Mouse (Mus musculus) MEL (cell line): ENCODE measurements around the gene Prickle2. TPM values are rescaled to one million over a fixed set of nuclear protein-coding genes. Genes with fewer than 3 reads are reported as not detected.

Experiments used
- DNase-seq: peaks from one replicate; pipeline ENCODE4 v3.0.0; 2011; ENCODE audit warnings: low read depth, low spot score
- H3K27ac ChIP-seq: 2 replicates; pipeline ENCODE4 v1.5.1; 2012; ENCODE audit warnings: low read depth, mild to moderate bottlenecking, control low read depth, low read length, moderate library complexity; ENCODE audit not compliant: control insufficient read depth
- H3K27me3 ChIP-seq, 2 experiments: fragments of 150-350 bp in 1 of 2; sonication (generic) in 1 of 2; 2 replicates each; pipeline ENCODE4 v1.6.1; 2012; ENCODE audit warnings: low read length in 2 of 2, mild to moderate bottlenecking in 2 of 2, improper control_type of control experiment in 1 of 2, moderate library complexity in 1 of 2; ENCODE audit not compliant: insufficient read depth in 2 of 2, control insufficient read depth in 1 of 2
- H3K36me3 ChIP-seq, 2 experiments: 2 replicates each; pipeline ENCODE4 v1.6.1; 2012 to 2014; ENCODE audit warnings: low read length in 2 of 2, improper control_type of control experiment in 1 of 2, inconsistent platforms in 1 of 2, mild to moderate bottlenecking in 1 of 2; ENCODE audit not compliant: insufficient read depth in 2 of 2, control insufficient read depth in 1 of 2
- H3K4me1 ChIP-seq, 2 experiments: fragments of 150-350 bp in 1 of 2; sonication (generic) in 1 of 2; 2 replicates each; pipeline ENCODE4 v1.6.1; 2012; ENCODE audit warnings: low read length in 2 of 2, improper control_type of control experiment in 1 of 2, mild to moderate bottlenecking in 1 of 2; ENCODE audit not compliant: insufficient read depth in 2 of 2, control insufficient read depth in 1 of 2
- H3K4me3 ChIP-seq, 2 experiments: fragments of 150-350 bp in 1 of 2; sonication (generic) in 1 of 2; 2 replicates each; pipeline ENCODE4 v1.5.1; 2012; ENCODE audit warnings: low read depth in 2 of 2, low read length in 2 of 2, mild to moderate bottlenecking in 2 of 2, moderate library complexity in 2 of 2, control low read depth in 1 of 2, improper control_type of control experiment in 1 of 2; ENCODE audit not compliant: control insufficient read depth in 1 of 2, insufficient read depth in 1 of 2
- H3K79me2 ChIP-seq: 2 replicates; pipeline ENCODE4 v1.6.1; 2012; ENCODE audit warnings: mild to moderate bottlenecking, low read length, moderate library complexity; ENCODE audit not compliant: control insufficient read depth, poor library complexity, insufficient read depth
- H3K9ac ChIP-seq: 2 replicates; pipeline ENCODE4 v1.6.1; 2012; ENCODE audit warnings: low read depth, mild to moderate bottlenecking, control low read depth, low read length, moderate library complexity; ENCODE audit not compliant: control insufficient read depth, poor library complexity, severe bottlenecking
- H3K9me3 ChIP-seq: fragments of 150-350 bp; sonication (generic); replicated peaks from 2 replicates; pipeline ENCODE4 v1.6.1; 2012; ENCODE audit warnings: mild to moderate bottlenecking, low read length, improper control_type of control experiment, moderate library complexity; ENCODE audit not compliant: insufficient read depth
- CHD1 ChIP-seq: IDR thresholded peaks from 2 replicates; pipeline ENCODE4 v1.6.1; 2012; ENCODE audit warnings: low read depth, mild to moderate bottlenecking, inconsistent platforms, low read length, improper control_type of control experiment
- E2F4 ChIP-seq: IDR thresholded peaks from 2 replicates; pipeline ENCODE4 v1.6.1; 2011; ENCODE audit warnings: low read depth, low read length, improper control_type of control experiment, borderline replicate concordance
- HCFC1 ChIP-seq: IDR thresholded peaks from 2 replicates; pipeline ENCODE4 v1.6.1; 2012; ENCODE audit warnings: low read depth, mild to moderate bottlenecking, inconsistent platforms, low read length, improper control_type of control experiment, moderate library complexity
- MEF2A ChIP-seq: IDR thresholded peaks from 2 replicates; pipeline ENCODE4 v1.6.1; 2014; ENCODE audit warnings: low read depth, mild to moderate bottlenecking, inconsistent platforms, low read length, improper control_type of control experiment; ENCODE audit not compliant: poor library complexity, insufficient replicate concordance, severe bottlenecking; ENCODE audit errors: extremely low read depth
- MYC ChIP-seq: IDR thresholded peaks from 2 replicates; pipeline ENCODE4 v1.6.1; 2011; ENCODE audit warnings: low read depth, mild to moderate bottlenecking, low read length, improper control_type of control experiment, moderate library complexity
- NRF1 ChIP-seq: IDR thresholded peaks from 2 replicates; pipeline ENCODE4 v1.6.1; 2014; ENCODE audit warnings: low read depth, mild to moderate bottlenecking, inconsistent platforms, low read length, improper control_type of control experiment, moderate library complexity; ENCODE audit not compliant: poor library complexity, insufficient read depth, severe bottlenecking
- POLR2AphosphoS2 ChIP-seq: IDR thresholded peaks from 2 replicates; pipeline ENCODE4 v1.6.1; 2011; ENCODE audit warnings: low read length, improper control_type of control experiment
- RCOR1 ChIP-seq: IDR thresholded peaks from 2 replicates; pipeline ENCODE4 v1.6.1; 2012; ENCODE audit warnings: low read depth, mild to moderate bottlenecking, inconsistent platforms, low read length, improper control_type of control experiment
- SIN3A ChIP-seq: IDR thresholded peaks from 2 replicates; pipeline ENCODE4 v1.6.1; 2012; ENCODE audit warnings: low read length, improper control_type of control experiment, inconsistent platforms
- TAL1 ChIP-seq: IDR thresholded peaks from 2 replicates; pipeline ENCODE4 v1.6.1; 2012; ENCODE audit warnings: mild to moderate bottlenecking, inconsistent platforms, low read length, moderate library complexity, mixed read lengths
- USF1 ChIP-seq: IDR thresholded peaks from 2 replicates; pipeline ENCODE4 v1.6.1; 2014; ENCODE audit warnings: low read depth, mild to moderate bottlenecking, inconsistent platforms, low read length, improper control_type of control experiment, moderate library complexity
- USF2 ChIP-seq, 2 experiments: IDR thresholded peaks; 2 replicates each; pipeline ENCODE4 v1.6.1; 2011 to 2012; ENCODE audit warnings: improper control_type of control experiment in 2 of 2, low read length in 2 of 2, borderline replicate concordance in 1 of 2, inconsistent platforms in 1 of 2, low read depth in 1 of 2, mild to moderate bottlenecking in 1 of 2; ENCODE audit not compliant: insufficient read depth in 1 of 2
- ZC3H11A ChIP-seq: IDR thresholded peaks from 2 replicates; pipeline ENCODE4 v1.6.1; 2012; ENCODE audit warnings: low read depth, mild to moderate bottlenecking, inconsistent platforms, low read length, improper control_type of control experiment
- ZMIZ1 ChIP-seq: IDR thresholded peaks from 2 replicates; pipeline ENCODE4 v1.6.1; 2012; ENCODE audit warnings: low read depth, mild to moderate bottlenecking, inconsistent platforms, low read length, improper control_type of control experiment, moderate library complexity
- ZNF384 ChIP-seq: IDR thresholded peaks from 2 replicates; pipeline ENCODE4 v1.6.1; 2012; ENCODE audit warnings: low read depth, mild to moderate bottlenecking, inconsistent platforms, low read length, improper control_type of control experiment
- polyA plus RNA-seq, 2 experiments: library from polyadenylated mRNA; stranded (reverse) in 1 of 2; unstranded in 1 of 2; fragments of >175 nt in 1 of 2; fragments of >200 nt in 1 of 2; gene quantifications; 2 replicates each; pipeline versions ENCODE4 v1.2.1 to v1.2.4; 2012; ENCODE audit warnings: low replicate concordance in 2 of 2, low read depth in 1 of 2; ENCODE audit not compliant: insufficient read length in 2 of 2, insufficient read depth in 1 of 2, missing spikeins in 1 of 2
- total RNA-seq: library from RNA; depleted of rRNA; stranded (reverse); fragments of 300-350 nt; gene quantifications from 2 replicates; pipeline ENCODE4 v1.2.3, GENCODE M21; 2012

Prickle2 gene
- total and polyA plus RNA-seq, 3 experiments, result not detected

- no peak for DNase-seq
- no peaks in the 10 kb centered on the region for H3K36me3 ChIP-seq
- H3K27me3 ChIP-seq, result no peaks in the 10 kb centered on the region
- no peak overlapping the region for H3K9ac ChIP-seq
- no peak overlapping the region for H3K27ac ChIP-seq
- H3K9me3 ChIP-seq, result no peaks in the 10 kb centered on the region
- no peaks in the 10 kb centered on the region for H3K4me1 ChIP-seq
- TF ChIP-seq HCFC1 (no peak), SIN3A (no peak), E2F4 (no peak), MYC (no peak), POLR2AphosphoS2 (no peak), ZMIZ1 (no peak), CHD1 (no peak), TAL1 (no peak), ZNF384 (no peak), ZC3H11A (no peak), USF1 (no peak), USF2 (IDR thresholded peaks at IDR 0.05; ENCODE audit: borderline replicate concordance in 1 of 2, insufficient read depth in 1 of 2, low read depth in 1 of 2, low read length in 2 of 2) (no peak)
- TF ChIP-seq, all 39 proteins: peak for 0
- no peaks in the 10 kb centered on the region for H3K79me2 ChIP-seq
- H3K4me3 ChIP-seq, result no peak overlapping the region
These were observed 224.3 kb downstream of the Prickle2 start for GRCm38 (mm10) chr6:92481690-92481956.

- no peak overlapping the region for H3K27ac ChIP-seq
- TF ChIP-seq TAL1, result no peak
- no peak for TF ChIP-seq RCOR1
- no peak for TF ChIP-seq MEF2A
- no peak for TF ChIP-seq NRF1
- TF ChIP-seq, all 39 proteins: peak for 0
- Histone ChIP-seq H3K27me3 (no peaks in the 10 kb centered on the region), H3K36me3 (no peaks in the 10 kb centered on the region), H3K4me3 (no peak overlapping the region), H3K9me3 (no peaks in the 10 kb centered on the region), H3K4me1 (no peaks in the 10 kb centered on the region), H3K9ac (no peak overlapping the region), H3K79me2 (no peaks in the 10 kb centered on the region)
- DNase-seq, result no peak
These were observed 224.8 kb downstream of the Prickle2 start for GRCm38 (mm10) chr6:92480941-92481689.
